Mouse (Mus musculus) frontal cortex, postnatal 25 days (tissue): ENCODE results near the gene Zfand6.

Source experiments
- DNase-seq, 2 experiments: peaks; one replicate each; pipeline ENCODE4 v3.0.0; 2022; ENCODE audit warnings: low spot score in 2 of 2

Zfand6 gene

GRCm38 (mm10) chr7:84689251-84690100 lies at the start of gene Zfand6:
Gene Zfand6 (minus strand): TSS chr7:84689959.
- DNase-seq: peak; percentile 98

- DNase-seq: no peak
Observed at GRCm38 (mm10) chr7:84736803-84737202, 47.0 kb upstream of the Zfand6 start.

- no peak for DNase-seq
Observed at GRCm38 (mm10) chr7:84733038-84733437, 43.3 kb upstream of the Zfand6 start.

GRCm38 (mm10) chr7:84732052-84732451 lies 42.3 kb upstream of the Zfand6 start:
- DNase-seq: no peak

- DNase-seq: no peak
Observed at GRCm38 (mm10) chr7:84731076-84731475, 41.3 kb upstream of the Zfand6 start.

GRCm38 (mm10) chr7:84722804-84723459 lies 33.2 kb upstream of the Zfand6 start:
- no peak for DNase-seq

DNA sequence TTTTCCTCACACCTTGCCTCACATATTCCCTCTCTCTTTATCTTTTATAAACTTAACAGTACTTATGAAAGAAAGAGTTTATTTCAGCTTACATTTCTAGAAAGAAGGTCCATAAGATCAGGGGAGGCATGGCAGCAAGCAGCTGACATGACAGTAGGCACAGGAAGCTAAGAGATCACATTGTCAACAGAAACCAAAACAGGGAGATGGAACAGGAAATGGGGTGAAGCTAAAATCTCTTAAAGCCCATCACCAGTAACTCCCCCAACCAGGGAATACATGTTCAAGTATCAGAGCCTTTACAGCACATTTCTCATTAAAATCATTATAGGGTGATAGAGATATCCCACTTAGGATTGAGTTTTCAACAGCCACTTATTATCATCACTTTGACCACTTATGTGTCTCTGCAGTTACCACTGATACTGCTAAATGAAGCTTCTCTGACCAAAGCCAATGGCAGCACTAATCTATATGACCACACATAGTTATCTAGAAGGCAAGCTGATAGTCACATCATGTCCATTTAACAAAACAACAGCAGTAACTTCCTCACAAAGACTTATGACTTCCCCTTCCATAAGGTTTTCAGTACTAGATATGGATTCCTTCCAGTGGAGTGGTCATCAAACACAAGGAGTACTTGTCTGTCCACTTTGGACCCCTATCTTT lies 20.7 kb upstream of the Zfand6 start:
- DNase-seq: no peak

GRCm38 (mm10) chr7:84706877-84707276 lies 17.1 kb upstream of the Zfand6 start:
- DNase-seq: no peak

GRCm38 (mm10) chr7:84690101-84690509 lies 346 bp upstream of the Zfand6 start:
- no peak for DNase-seq

- DNase-seq: no peak
Observed at GRCm38 (mm10) chr7:84687653-84688580, 1.8 kb downstream of the Zfand6 start.

GRCm38 (mm10) chr7:84686380-84686779 lies 3.4 kb downstream of the Zfand6 start:
- DNase-seq: no peak

DNA sequence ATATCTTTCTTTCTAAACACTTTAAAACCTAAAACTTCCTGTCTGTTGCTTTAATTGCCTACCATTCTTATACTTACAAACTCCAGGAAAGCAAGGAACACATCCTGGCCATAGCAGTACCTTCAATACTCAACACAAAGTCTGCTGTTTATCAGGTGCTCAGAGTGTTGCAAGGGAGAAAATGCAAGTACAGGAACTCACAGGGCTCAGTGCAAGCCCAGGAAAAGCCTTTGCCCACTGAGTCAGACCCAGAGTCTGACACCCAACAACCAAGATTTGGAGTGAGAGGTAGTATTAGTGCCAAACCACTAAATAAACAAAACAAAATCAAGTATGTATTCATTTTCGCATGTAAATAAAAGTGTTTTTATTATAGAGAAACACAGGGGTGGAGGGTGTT lies 5.1 kb downstream of the Zfand6 start:
- no peak for DNase-seq

DNA sequence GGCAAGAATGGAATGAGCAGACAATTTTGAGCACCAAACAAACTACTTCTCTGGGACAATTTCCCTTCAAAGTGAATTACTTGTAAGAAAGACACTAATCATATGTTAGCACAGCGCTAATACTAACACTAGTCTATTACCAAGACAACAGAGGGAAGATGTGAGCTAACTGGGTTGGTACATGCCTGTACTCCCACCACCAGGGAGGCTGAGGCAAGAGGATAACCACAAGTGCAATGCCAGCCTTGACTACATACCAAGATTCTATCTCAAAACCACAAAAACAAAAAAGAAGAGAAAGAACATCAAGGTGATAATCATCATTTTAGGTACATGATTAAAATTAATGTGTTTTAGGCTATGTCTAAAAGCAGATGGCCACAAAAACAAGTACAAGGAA lies 8.2 kb downstream of the Zfand6 start:
- DNase-seq: no peak

- no peak for DNase-seq
Observed at GRCm38 (mm10) chr7:84680931-84681330, 8.8 kb downstream of the Zfand6 start.

- no peak for DNase-seq
Observed at GRCm38 (mm10) chr7:84680092-84680491, 9.7 kb downstream of the Zfand6 start.

DNA sequence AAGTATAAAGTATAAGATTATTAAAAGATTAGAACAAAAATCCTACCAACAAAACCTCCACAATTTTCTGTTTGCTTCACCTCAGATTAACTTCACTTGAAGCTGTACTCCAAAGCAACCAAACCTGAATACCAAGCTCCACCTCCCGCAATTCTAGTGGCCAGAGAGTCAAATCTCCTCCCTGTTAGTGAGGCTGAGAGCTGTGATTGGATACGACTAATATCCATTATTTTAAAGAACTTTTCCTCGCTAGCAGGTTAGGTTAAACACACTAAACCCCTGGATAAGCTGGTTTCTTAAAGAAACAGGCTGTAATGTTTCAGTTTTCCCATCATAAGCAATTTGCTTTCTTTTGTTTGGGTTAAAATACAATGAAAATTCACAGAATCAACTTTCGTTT lies 10.5 kb downstream of the Zfand6 start:
- DNase-seq: peak; percentile 22 to 55

GRCm38 (mm10) chr7:84673103-84673502 lies 16.7 kb downstream of the Zfand6 start:
- no peak for DNase-seq

- no peak for DNase-seq
Observed at GRCm38 (mm10) chr7:84669554-84670152, 20.1 kb downstream of the Zfand6 start.

- DNase-seq: no peak
Observed at GRCm38 (mm10) chr7:84667946-84668345, 21.8 kb downstream of the Zfand6 start.

- DNase-seq: no peak
Observed at GRCm38 (mm10) chr7:84652740-84653139, 37.0 kb downstream of the Zfand6 start.

- DNase-seq: no peak
Observed at GRCm38 (mm10) chr7:84651987-84652321, 37.8 kb downstream of the Zfand6 start.
